Mouse (Mus musculus) heart, adult 2 months (tissue): ENCODE data around the gene Recql.

Source experiments
- CTCF ChIP-seq: fragments of 200-600 bp; IDR thresholded peaks from 2 replicates; pipeline ENCODE4 v1.8.1; 2022; ENCODE audit warnings: antibody characterized with exemption, mild to moderate bottlenecking, moderate library complexity
- POLR2A ChIP-seq: fragments of 200-500 bp; IDR thresholded peaks from 2 replicates; pipeline ENCODE4 v1.6.1; 2011; ENCODE audit warnings: mild to moderate bottlenecking, low read depth, low read length, control low read depth; ENCODE audit not compliant: insufficient read depth

GRCm38 (mm10) chr6:142414597-142414996 lies 27.7 kb upstream of the Recql start:
- TF ChIP-seq POLR2A = no peak
- TF ChIP-seq CTCF = no peak
